Mouse (Mus musculus) v-Abl transformed pro-B cells (cell line): ENCODE results near the gene Chn2.

ENCODE experiments used
- in situ Hi-C, 2 experiments: fragments of 400-800 bp; cut with MboI; formaldehyde crosslinking; loops; one replicate each; pipeline ENCODE4 v1.15.1; 2025; ENCODE audit not compliant: unreplicated experiment in 2 of 2

Chn2 gene

GRCm38 (mm10) chr6:54041386-54042043, 2.2 kb downstream of the Chn2 start:
- in situ Hi-C loops = no loop called here

- in situ Hi-C loops = no loop called here
Measured at GRCm38 (mm10) chr6:54042142-54042541, 2.8 kb downstream of the Chn2 start.

- in situ Hi-C loops = no loop called here
Measured at GRCm38 (mm10) chr6:54043536-54043935, 4.2 kb downstream of the Chn2 start.

- in situ Hi-C loops = no loop called here
Measured at GRCm38 (mm10) chr6:54045748-54046721, 6.7 kb downstream of the Chn2 start.

- in situ Hi-C loops = no loop called here
Measured at GRCm38 (mm10) chr6:54046884-54047747, 7.8 kb downstream of the Chn2 start.

- in situ Hi-C loops = no loop called here
Measured at GRCm38 (mm10) chr6:54048768-54049167, 9.4 kb downstream of the Chn2 start.

- in situ Hi-C loops = no loop called here
Measured at GRCm38 (mm10) chr6:54051173-54051572, 11.8 kb downstream of the Chn2 start.

- in situ Hi-C loops = no loop called here
Measured at GRCm38 (mm10) chr6:54052124-54052523, 12.8 kb downstream of the Chn2 start.

GRCm38 (mm10) chr6:54052666-54053065, 13.3 kb downstream of the Chn2 start:
- in situ Hi-C loops = no loop called here

GRCm38 (mm10) chr6:54053316-54053715, 14.0 kb downstream of the Chn2 start:
- in situ Hi-C loops = no loop called here

GRCm38 (mm10) chr6:54055387-54055786, 16.0 kb downstream of the Chn2 start:
- in situ Hi-C loops = no loop called here

GRCm38 (mm10) chr6:54056548-54057532, 17.5 kb downstream of the Chn2 start:
- in situ Hi-C loops = no loop called here

- in situ Hi-C loops = no loop called here
Measured at GRCm38 (mm10) chr6:54057661-54058060, 18.3 kb downstream of the Chn2 start.

- in situ Hi-C loops = no loop called here
Measured at GRCm38 (mm10) chr6:54058837-54059236, 19.5 kb downstream of the Chn2 start.

GRCm38 (mm10) chr6:54060258-54060657, 20.9 kb downstream of the Chn2 start:
- in situ Hi-C loops = no loop called here

GRCm38 (mm10) chr6:54061375-54061774, 22.0 kb downstream of the Chn2 start:
- in situ Hi-C loops = no loop called here

GRCm38 (mm10) chr6:54063878-54064277, 24.5 kb downstream of the Chn2 start:
- in situ Hi-C loops = no loop called here

- in situ Hi-C loops = no loop called here
Measured at GRCm38 (mm10) chr6:54067380-54067779, 28.0 kb downstream of the Chn2 start.

GRCm38 (mm10) chr6:54068882-54069281, 29.5 kb downstream of the Chn2 start:
- in situ Hi-C loops = no loop called here

GRCm38 (mm10) chr6:54070736-54071135, 31.4 kb downstream of the Chn2 start:
- in situ Hi-C loops = no loop called here
